Mouse (Mus musculus): ENCODE data around the gene Tert. TPM values are rescaled to one million over a fixed set of nuclear protein-coding genes. Genes with fewer than 3 reads are reported as not detected.

Gene Tert
- polyA plus RNA-seq, 1 experiment from 2014 or later, result not detected

- Histone ChIP-seq H3K27ac (no peak overlapping the region), H3K4me3 (ENCODE audit: inconsistent target) (no peak overlapping the region), H3K79me2 (ENCODE audit: inconsistent target) (no peaks in the 10 kb centered on the region), H3K36me3 (ENCODE audit: inconsistent target) (no peaks in the 10 kb centered on the region)
- 74% methylated on average over 4 of the region's 4 CpGs for WGBS (ENCODE audit: missing documents)
Measured at GRCm38 (mm10) chr13:73688934-73689333, 62.2 kb downstream of the Tert start.

GRCm38 (mm10) chr13:73692249-73692868, 65.6 kb downstream of the Tert start:
- Histone ChIP-seq H3K4me3 (ENCODE audit: inconsistent target) (no peak overlapping the region), H3K79me2 (ENCODE audit: inconsistent target) (no peaks in the 10 kb centered on the region), H3K36me3 (ENCODE audit: inconsistent target) (no peaks in the 10 kb centered on the region), H3K27ac (peak overlapping the region; percentile 13; the same call in 1 of the 2 replicates)
- WGBS (ENCODE audit: missing documents), result 40% methylated on average over 10 of the region's 10 CpGs

GRCm38 (mm10) chr13:73693333-73693732, 66.6 kb downstream of the Tert start:
- H3K79me2 ChIP-seq (ENCODE audit: inconsistent target), result no peaks in the 10 kb centered on the region
- H3K27ac ChIP-seq, result peak overlapping the region; percentile 13; the same call in 1 of the 2 replicates
- 36% methylated on average over 2 of the region's 2 CpGs for WGBS (ENCODE audit: missing documents)
- H3K36me3 ChIP-seq (ENCODE audit: inconsistent target), result no peaks in the 10 kb centered on the region
- H3K4me3 ChIP-seq (ENCODE audit: inconsistent target), result no peak overlapping the region

GRCm38 (mm10) chr13:73694972-73695371, 68.3 kb downstream of the Tert start:
- 75% methylated on average over 1 of the region's 1 CpGs for WGBS (ENCODE audit: missing documents)
- Histone ChIP-seq H3K79me2 (ENCODE audit: inconsistent target) (no peaks in the 10 kb centered on the region), H3K36me3 (ENCODE audit: inconsistent target) (no peaks in the 10 kb centered on the region), H3K4me3 (ENCODE audit: inconsistent target) (no peak overlapping the region), H3K27ac (no peak overlapping the region)

GRCm38 (mm10) chr13:73696529-73696928, 69.8 kb downstream of the Tert start:
- 87% methylated on average over 3 of the region's 3 CpGs for WGBS (ENCODE audit: missing documents)
- Histone ChIP-seq H3K27ac (no peak overlapping the region), H3K4me3 (ENCODE audit: inconsistent target) (no peak overlapping the region), H3K36me3 (ENCODE audit: inconsistent target) (no peaks in the 10 kb centered on the region), H3K79me2 (ENCODE audit: inconsistent target) (no peaks in the 10 kb centered on the region)

Other genes with a start within 250 kb of the Tert start
- 18.3 to 26.7 TPM (median 26.4 TPM) in 3 replicates for gene Lpcat1, start 159.7 kb upstream of the Tert start, polyA plus RNA-seq (2018)
- gene Slc6a3, start 90.2 kb upstream of the Tert start, polyA plus RNA-seq (2018), result not detected in 3 replicates
- 124 to 232 TPM (median 145 TPM) in 3 replicates for gene Clptm1l, start 22.9 kb upstream of the Tert start, polyA plus RNA-seq (2018)
- not detected in 3 replicates for gene Slc6a18, start 51.1 kb downstream of the Tert start, polyA plus RNA-seq (2018)
- gene Slc6a19, start 78.0 kb downstream of the Tert start, polyA plus RNA-seq (2018), result 0.06 to 0.17 TPM (median 0.09 TPM) in 3 replicates
- 20.1 to 50.4 TPM (median 26.2 TPM) in 3 replicates for gene Slc12a7, start 106.2 kb downstream of the Tert start, polyA plus RNA-seq (2018)
- not detected in 3 replicates for gene Nkd2, start 220.7 kb downstream of the Tert start, polyA plus RNA-seq (2018)

Measured in macrophage (primary cell).